Mouse (Mus musculus): ENCODE data around the gene 4933406M09Rik.

The 4933406M09Rik gene

DNA sequence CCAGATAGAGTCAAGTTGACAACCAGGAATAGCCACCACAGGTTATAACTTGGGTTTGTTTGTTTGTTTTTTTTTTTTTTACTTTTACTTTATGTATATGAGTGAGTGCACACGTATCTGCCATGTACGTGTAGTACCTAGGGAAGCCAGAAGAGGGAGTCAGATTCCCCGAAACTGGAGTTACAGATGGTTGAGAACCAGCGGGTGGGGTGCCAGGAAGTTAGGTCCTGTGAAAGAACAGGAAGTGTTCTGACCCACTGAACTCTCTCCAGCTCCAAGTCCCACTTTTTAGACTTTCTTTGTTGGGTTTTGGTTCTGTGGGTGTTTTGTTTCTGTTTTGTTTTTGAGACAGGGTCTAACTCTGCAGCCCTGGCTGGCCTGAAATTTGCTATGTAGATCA is 49.7 kb downstream of the 4933406M09Rik start:
- no peak for DNase-seq

GRCm38 (mm10) chr1:134440437-134440836 is 54.7 kb downstream of the 4933406M09Rik start:
- no peak for DNase-seq
